Mouse (Mus musculus): ENCODE data around the gene Rab30.

The Rab30 gene

DNA sequence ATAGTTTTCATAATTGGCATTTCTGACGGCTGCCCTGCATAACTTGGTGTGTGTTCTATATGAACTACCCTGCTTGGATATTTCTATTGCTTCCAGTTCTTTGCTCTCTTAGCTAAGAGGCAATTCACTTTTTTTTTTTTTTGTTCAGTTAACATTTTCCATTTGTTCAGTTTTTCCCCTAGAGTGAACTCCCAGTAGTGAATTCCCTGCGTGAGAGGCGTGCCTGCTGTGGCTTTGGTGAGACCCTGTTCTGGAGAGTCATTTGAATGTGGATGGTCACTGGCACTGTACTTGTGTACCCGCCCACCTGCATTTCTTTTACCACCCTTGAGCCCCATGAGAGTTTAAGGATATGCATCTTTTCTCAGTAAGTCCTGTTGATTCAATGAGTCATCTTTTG lies 60.8 kb downstream of the Rab30 start:
- DNase-seq: no peak

DNA sequence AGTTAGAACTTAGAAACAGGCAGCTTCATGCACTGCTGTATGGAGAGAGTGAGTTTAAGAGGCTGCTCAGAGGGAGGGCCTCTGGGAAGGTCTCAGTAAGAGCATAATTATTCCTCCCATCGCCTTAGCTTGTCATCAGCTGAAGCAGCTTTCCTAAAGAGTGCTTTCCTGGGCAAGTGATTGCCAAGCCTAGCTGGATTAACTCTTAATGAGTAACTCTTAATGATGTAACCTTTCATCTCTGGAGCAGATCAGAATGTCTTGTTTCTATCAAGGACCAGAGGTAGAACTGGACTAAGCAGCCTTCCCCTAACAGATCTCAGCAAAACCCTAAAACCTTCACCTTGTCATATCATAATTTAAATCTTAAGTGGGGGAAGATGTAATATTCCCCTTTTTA lies 61.8 kb downstream of the Rab30 start:
- no peak for DNase-seq

GRCm38 (mm10) chr7:92804919-92805668 lies 63.7 kb downstream of the Rab30 start:
- DNase-seq: no peak

DNA sequence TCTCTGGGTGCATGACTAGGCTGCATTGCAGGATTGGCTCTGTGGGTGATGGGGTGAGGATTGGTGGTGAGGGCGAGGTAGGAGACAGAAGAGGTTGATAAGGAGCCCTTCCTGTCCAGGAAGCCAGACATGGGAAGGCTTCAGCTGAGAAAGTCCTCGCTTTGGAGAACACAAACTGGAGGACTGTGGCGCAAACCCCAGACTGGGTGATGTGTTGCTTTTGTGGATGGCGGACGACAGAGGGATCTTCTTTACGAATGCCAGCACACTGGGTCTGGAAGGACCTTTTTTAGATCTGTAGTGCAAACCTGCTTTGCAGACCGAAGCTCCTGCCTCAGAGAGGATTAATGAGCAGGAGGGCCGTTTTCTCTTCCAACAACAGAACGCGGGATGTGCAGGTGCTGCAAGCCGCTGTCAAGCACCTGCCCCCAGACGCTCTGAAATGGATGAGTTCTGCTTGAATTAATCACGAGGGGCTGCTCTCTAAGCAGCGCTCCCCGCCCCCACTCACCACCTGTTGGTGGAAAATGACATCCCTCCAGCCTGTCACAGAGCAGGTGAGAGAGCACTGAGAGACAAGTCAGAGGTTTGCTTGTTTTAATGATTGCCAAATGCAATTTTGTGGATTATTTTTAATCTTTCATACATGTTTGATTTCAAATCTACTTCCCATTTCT lies 65.2 kb downstream of the Rab30 start:
- peak in 1 of 2 experiments; percentile 12 for DNase-seq

- no peak for DNase-seq
These were observed 66.1 kb downstream of the Rab30 start for GRCm38 (mm10) chr7:92807482-92807881.

GRCm38 (mm10) chr7:92811667-92812279 lies 70.4 kb downstream of the Rab30 start:
- DNase-seq: no peak

DNA sequence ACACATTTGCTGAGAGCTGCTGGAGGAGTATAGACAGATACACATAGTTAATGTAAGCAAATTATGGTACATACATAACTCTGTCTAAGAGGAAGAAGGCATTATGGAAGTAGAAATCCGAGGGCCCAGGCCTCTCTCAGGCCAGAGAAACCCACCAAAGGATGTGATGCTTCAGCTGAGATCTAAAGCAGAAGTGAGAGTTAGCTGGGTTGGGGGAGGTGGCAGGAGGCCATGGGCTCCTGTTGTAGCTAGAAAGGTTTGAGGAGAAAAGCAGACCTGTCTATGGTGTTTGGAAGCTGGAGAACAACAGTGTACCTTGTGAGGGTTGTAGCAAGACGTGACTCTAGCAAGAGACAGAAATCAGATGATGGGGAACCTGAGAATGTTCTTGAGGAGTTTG lies 75.8 kb downstream of the Rab30 start:
- DNase-seq: peak; percentile 79 to 82

- DNase-seq: peak; percentile 33 to 40
These were observed 76.5 kb downstream of the Rab30 start for GRCm38 (mm10) chr7:92817886-92818285.

DNA sequence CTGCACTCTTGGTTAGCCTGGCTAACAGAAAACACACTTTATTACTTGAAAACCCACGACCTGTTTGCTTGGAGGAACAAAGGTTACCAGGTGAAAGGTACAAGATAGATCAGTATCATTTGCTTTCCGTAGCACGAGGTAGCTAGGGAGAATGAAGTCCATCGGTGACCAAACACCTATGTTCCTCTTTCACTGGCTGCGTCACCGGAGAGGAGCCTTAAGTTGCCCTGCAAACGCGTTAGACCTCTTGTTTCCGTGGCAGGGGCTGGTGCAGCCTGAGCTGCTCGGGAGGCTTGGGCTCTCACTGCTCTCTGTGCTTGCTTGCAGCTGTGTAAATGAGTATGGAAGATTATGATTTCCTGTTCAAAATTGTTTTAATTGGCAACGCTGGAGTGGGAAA lies 78.3 kb downstream of the Rab30 start:
- DNase-seq: peak; percentile 73 to 75

- peak; percentile 23 to 26 for DNase-seq
These were observed 79.0 kb downstream of the Rab30 start for GRCm38 (mm10) chr7:92820410-92820809.

GRCm38 (mm10) chr7:92820941-92821465 lies 79.6 kb downstream of the Rab30 start:
- DNase-seq: no peak

DNA sequence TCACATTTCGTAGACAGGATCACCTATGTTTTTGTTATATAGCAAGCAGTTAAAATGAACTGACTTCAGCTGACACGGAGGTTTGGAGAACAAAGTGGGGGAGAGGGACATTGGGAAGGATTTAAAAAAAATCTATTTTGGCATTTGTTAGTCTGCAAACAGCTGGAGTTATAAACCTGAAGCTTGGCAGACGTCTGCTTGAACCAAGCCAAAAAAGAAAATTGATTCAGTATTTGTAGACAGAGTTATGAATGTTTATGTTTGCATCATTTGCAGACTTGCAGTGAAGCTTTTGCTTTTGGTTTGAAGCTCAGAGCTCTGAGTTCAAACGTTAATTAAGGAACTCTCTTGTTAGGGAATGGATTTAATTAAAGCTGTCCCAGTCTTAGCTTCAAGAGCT lies 80.5 kb downstream of the Rab30 start:
- no peak for DNase-seq

DNA sequence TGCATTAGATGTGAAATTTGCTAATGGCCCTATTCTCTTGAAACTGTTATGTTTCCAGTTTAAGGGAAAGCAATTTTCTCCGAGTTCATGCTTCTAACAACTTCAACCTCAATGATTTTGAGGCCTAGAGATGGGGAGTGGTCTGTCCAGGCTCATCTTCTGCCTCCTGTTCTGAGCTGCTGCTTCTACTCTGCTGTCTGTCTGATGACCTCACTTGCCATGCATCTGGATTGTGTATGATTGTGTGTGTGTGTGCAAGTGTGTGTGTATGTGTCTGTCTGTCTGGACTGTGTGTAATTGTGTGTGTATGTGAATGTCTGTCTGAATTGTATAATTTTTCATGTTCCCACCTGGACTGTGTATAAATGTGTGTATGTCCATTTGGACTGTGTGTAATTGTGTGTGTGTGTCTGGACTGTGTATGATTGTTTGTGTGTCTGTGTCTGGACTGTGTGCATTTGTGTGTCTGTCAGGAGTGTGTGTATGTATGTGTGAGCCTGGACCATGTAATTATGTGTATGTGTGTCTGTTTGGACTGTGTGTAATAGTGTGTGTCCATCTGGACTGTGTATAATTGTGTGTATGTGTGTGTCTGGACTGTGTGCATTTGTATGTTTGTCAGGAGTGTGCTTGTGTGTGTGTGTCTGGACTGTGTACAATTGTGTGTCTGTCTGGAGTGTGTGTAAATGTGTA lies 81.2 kb downstream of the Rab30 start:
- no peak for DNase-seq

- DNase-seq: no peak
These were observed 84.8 kb downstream of the Rab30 start for GRCm38 (mm10) chr7:92826248-92826647.

- no peak for DNase-seq
These were observed 86.6 kb downstream of the Rab30 start for GRCm38 (mm10) chr7:92827981-92828380.

- no peak for DNase-seq
These were observed 91.0 kb downstream of the Rab30 start for GRCm38 (mm10) chr7:92832395-92832794.

DNA sequence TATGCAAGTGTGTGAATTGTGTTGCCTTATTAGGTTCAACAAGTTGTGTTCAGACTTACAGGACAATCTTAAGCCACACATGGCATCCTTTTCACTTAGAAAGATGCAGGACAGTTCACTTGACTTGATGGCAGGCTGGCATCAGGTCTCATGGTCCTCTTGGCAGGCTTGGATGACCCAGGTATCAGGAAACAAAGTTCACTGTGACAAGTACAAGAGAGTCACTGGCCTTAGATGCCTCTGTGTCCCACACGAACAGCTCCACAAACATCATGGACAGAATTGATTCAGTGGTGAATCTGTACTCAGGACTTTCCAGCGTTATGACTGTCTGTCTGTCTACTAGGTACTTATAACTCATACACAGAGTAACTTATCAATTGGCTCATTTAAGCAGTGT lies 93.0 kb downstream of the Rab30 start:
- no peak for DNase-seq

DNA sequence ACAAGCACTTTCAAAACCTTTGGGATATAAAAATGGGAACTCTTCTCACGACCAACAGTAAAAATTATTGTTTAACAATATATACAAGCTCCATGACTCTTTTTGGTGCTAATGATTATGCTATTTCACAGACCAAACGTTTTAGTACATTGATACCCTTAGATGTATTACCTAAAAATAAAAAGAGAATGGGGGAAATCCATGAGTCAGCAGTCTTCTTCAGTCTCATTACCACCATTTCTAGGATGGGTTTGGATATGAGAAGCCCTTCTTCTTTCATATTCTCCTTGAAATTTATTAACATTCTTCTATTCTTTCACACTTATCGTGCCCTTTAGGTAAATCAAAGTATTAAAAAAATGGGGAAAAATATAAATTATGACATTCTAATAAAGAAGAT lies 95.0 kb downstream of the Rab30 start:
- no peak for DNase-seq

GRCm38 (mm10) chr7:92837226-92837625 lies 95.8 kb downstream of the Rab30 start:
- DNase-seq: no peak

DNA sequence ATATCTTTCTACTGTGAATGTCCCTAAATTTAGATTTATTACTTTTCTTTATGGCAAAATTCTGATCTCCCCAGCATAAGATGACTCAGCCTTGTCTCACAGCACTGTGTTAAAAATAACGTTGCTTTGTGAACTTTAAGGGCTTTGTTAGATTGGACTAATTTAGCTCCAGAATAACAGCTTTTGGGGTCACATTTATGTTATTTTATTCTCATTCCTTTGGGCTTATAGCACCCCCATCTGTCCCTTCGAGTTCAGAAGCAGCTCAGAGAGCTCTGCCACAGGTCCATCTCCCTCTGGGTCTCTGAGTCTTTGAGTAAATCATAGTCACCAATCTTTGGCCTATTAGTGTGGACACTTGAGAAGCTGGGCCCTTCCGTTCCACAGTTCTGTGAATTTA lies 96.5 kb downstream of the Rab30 start:
- no peak for DNase-seq

DNA sequence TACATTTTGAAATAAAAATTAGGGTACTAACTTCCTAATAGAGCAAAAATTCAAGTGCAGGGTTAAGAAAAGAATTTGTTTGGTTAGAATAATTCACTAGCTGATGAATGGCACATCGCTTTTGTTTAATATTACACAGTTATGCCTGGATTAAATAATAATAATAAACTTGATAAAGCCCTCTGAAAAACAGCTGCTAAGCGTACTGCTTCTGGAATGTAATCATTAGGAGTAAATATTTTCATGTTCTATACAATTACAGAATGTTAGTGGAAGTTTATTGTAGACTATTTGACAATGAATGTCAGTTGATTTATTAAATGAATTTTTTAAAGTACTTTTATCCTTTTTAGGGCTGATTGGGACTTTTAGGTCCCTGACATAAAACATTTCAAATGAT lies 100.9 kb downstream of the Rab30 start:
- DNase-seq: no peak

DNA sequence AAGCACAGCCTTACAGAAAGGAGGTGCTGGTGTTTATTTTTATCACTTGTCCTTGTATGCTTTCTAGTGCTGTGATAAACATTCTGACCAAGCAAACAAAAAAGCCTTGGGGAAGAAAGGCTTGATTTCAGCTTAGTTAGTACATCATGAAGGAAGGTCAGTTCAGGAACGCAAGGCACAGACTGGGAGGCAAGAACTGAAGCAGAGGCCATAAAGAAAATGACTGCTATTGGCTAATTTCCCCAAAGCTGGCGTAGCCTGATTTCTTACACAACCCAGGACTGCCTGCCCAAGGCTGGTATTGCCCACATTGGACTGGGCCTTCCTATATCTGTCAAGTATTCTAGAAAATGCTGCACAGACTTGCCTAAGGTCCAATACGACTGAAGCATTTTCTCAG lies 106.8 kb downstream of the Rab30 start:
- DNase-seq: no peak

DNA sequence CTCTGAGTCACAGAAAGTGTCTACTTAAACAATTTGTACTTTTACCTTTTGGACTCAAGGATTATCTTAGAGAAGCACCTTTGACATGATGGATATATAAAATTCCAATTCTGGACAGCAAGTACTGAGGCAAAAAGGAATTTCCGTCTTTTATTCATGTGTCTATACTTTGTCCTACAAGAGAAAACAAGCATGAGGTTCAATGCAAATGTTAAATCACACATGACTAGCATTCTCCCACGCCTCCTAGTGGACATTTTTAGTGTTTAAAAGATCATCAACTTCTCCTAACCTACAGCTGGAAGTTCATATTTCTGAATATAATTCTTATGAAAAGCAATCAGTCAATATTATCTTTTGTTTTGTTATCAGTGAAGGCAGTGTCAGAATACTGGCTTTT lies 125.1 kb downstream of the Rab30 start:
- DNase-seq: peak; percentile 28 to 44
